Mouse (Mus musculus): ENCODE results near the gene Aldh1a3.

Aldh1a3 gene

GRCm38 (mm10) chr7:66416829-66417228 lies 10.5 kb downstream of the Aldh1a3 start:
- in situ Hi-C loops (cut with MboI), result no loop called here

- in situ Hi-C loops (cut with MboI), result no loop called here
These were observed 14.2 kb downstream of the Aldh1a3 start for GRCm38 (mm10) chr7:66413093-66413492.

GRCm38 (mm10) chr7:66409433-66409832 lies 17.9 kb downstream of the Aldh1a3 start:
- in situ Hi-C loops (cut with MboI), result no loop called here

GRCm38 (mm10) chr7:66406971-66407370 lies 20.3 kb downstream of the Aldh1a3 start:
- in situ Hi-C loops (cut with MboI), result no loop called here

- in situ Hi-C loops (cut with MboI), result no loop called here
These were observed 21.2 kb downstream of the Aldh1a3 start for GRCm38 (mm10) chr7:66405951-66406721.

- in situ Hi-C loops (cut with MboI), result no loop called here
These were observed 21.8 kb downstream of the Aldh1a3 start for GRCm38 (mm10) chr7:66405541-66405940.

GRCm38 (mm10) chr7:66404802-66405201 lies 22.5 kb downstream of the Aldh1a3 start:
- in situ Hi-C loops (cut with MboI), result no loop called here

GRCm38 (mm10) chr7:66404141-66404540 lies 23.2 kb downstream of the Aldh1a3 start:
- in situ Hi-C loops (cut with MboI), result no loop called here

GRCm38 (mm10) chr7:66402876-66403275 lies 24.4 kb downstream of the Aldh1a3 start:
- in situ Hi-C loops (cut with MboI), result no loop called here

GRCm38 (mm10) chr7:66401605-66402004 lies 25.7 kb downstream of the Aldh1a3 start:
- in situ Hi-C loops (cut with MboI), result no loop called here

- in situ Hi-C loops (cut with MboI), result no loop called here
These were observed 30.0 kb downstream of the Aldh1a3 start for GRCm38 (mm10) chr7:66397288-66397687.

GRCm38 (mm10) chr7:66388621-66389532 lies 38.4 kb downstream of the Aldh1a3 start:
- in situ Hi-C loops (cut with MboI), result loop anchor here (10.0 kb wide), 1 partner anchor 284 kb away; the partner anchor contains the start of gene Chsy1

- in situ Hi-C loops (cut with MboI), result loop anchor here (10.0 kb wide), 1 partner anchor 283 kb away; the partner anchor contains the start of gene Chsy1
These were observed 39.4 kb downstream of the Aldh1a3 start, which contains the start of gene Lrrk1 for GRCm38 (mm10) chr7:66387813-66388521. Gene Lrrk1, minus strand, starts transcription at chr7:66388350.

GRCm38 (mm10) chr7:66387419-66387812 lies 39.9 kb downstream of the Aldh1a3 start:
- in situ Hi-C loops (cut with MboI), result loop anchor here (10.0 kb wide), 1 partner anchor 283 kb away; the partner anchor contains the start of gene Chsy1

- in situ Hi-C loops (cut with MboI), result loop anchor here (10.0 kb wide), 1 partner anchor 282 kb away; the partner anchor contains the start of gene Chsy1
These were observed 40.9 kb downstream of the Aldh1a3 start for GRCm38 (mm10) chr7:66386411-66386810.

- in situ Hi-C loops (cut with MboI), result loop anchor here (10.0 kb wide), 1 partner anchor 281 kb away; the partner anchor contains the start of gene Chsy1
These were observed 41.5 kb downstream of the Aldh1a3 start for GRCm38 (mm10) chr7:66385826-66386225.

GRCm38 (mm10) chr7:66384891-66385290 lies 42.4 kb downstream of the Aldh1a3 start:
- in situ Hi-C loops (cut with MboI), result loop anchor here (10.0 kb wide), 1 partner anchor 280 kb away; the partner anchor contains the start of gene Chsy1

GRCm38 (mm10) chr7:66384213-66384612 lies 43.1 kb downstream of the Aldh1a3 start:
- in situ Hi-C loops (cut with MboI), result loop anchor here (10.0 kb wide), 1 partner anchor 279 kb away; the partner anchor contains the start of gene Chsy1

- in situ Hi-C loops (cut with MboI), result no loop called here
These were observed 50.8 kb downstream of the Aldh1a3 start for GRCm38 (mm10) chr7:66376560-66376959.

- in situ Hi-C loops (cut with MboI), result no loop called here
These were observed 51.6 kb downstream of the Aldh1a3 start for GRCm38 (mm10) chr7:66375736-66376135.

- in situ Hi-C loops (cut with MboI), result no loop called here
These were observed 53.9 kb downstream of the Aldh1a3 start for GRCm38 (mm10) chr7:66373391-66373790.

Data from mature B cell (primary cell).